Mouse (Mus musculus): ENCODE results near the gene Cyb5d1. TPM values are rescaled to one million over a fixed set of nuclear protein-coding genes. Genes with fewer than 3 reads are reported as not detected.
"Not testable (repeated sequence)": the region's sequence is repeated elsewhere in the genome, so short reads cannot be mapped to it uniquely, and the experiment has no call there.

The Cyb5d1 gene
- polyA plus RNA-seq, 1 experiment from 2014 or later: 51.7 TPM

GRCm38 (mm10) chr11:69398486-69399200, 3.2 kb upstream of the Cyb5d1 start:
- peak overlapping the region; percentile 77 for H3K4me3 ChIP-seq
- H3K36me3 ChIP-seq: peaks cover 53% of the 10 kb centered on the region
- H3K27me3 ChIP-seq (ENCODE audit: insufficient read depth, poor library complexity, severe bottlenecking): peaks cover 32% of the 10 kb centered on the region
- no peaks in the 10 kb centered on the region for H3K9me3 ChIP-seq
- peak overlapping the region; percentile 81 for H3K27ac ChIP-seq
- WGBS: 8% methylated on average over 21 of the region's 21 CpGs
- H3K4me1 ChIP-seq (replicated peaks): peaks cover 70% of the 10 kb centered on the region
- DNase-seq (ENCODE audit: low spot score): no peak

- DNase-seq (ENCODE audit: low spot score): peak; percentile 61
- 5% methylated on average over 16 of the region's 16 CpGs for WGBS
Measured at GRCm38 (mm10) chr11:69398059-69398458, 2.6 kb upstream of the Cyb5d1 start, which contains the start of gene Tmem88. Gene Tmem88, minus strand, starts transcription at chr11:69398234.

GRCm38 (mm10) chr11:69397581-69398057, 2.2 kb upstream of the Cyb5d1 start:
- DNase-seq (ENCODE audit: low spot score): peak; percentile 55
- Histone ChIP-seq H3K27me3 (ENCODE audit: insufficient read depth, poor library complexity, severe bottlenecking) (peaks cover 32% of the 10 kb centered on the region), H3K27ac (peak overlapping the region; percentile 81), H3K9me3 (no peaks in the 10 kb centered on the region), H3K4me1 (replicated peaks) (peaks cover 70% of the 10 kb centered on the region), H3K36me3 (peaks cover 43% of the 10 kb centered on the region), H3K4me3 (peak overlapping the region; percentile 77)
- WGBS: 3% methylated on average over 24 of the region's 24 CpGs

More at GRCm38 (mm10) chr11:69398059-69398458, 2.6 kb upstream of the Cyb5d1 start, which contains the start of gene Tmem88:
- peak within 1 kb of the TSS; percentile 77 for H3K4me3 ChIP-seq
- peaks cover 32% of the 10 kb centered on the region for H3K27me3 ChIP-seq (ENCODE audit: insufficient read depth, poor library complexity, severe bottlenecking)
- peak within 1 kb of the TSS; percentile 99 for H3K27ac ChIP-seq
- no peaks in the 10 kb centered on the region for H3K9me3 ChIP-seq
- H3K36me3 ChIP-seq: peaks cover 47% of the 10 kb centered on the region
- H3K4me1 ChIP-seq (replicated peaks): peaks cover 70% of the 10 kb centered on the region

- Histone ChIP-seq H3K27ac (peak overlapping the region; percentile 99), H3K9me3 (no peaks in the 10 kb centered on the region), H3K27me3 (ENCODE audit: insufficient read depth, poor library complexity, severe bottlenecking) (peaks cover 32% of the 10 kb centered on the region), H3K36me3 (peaks cover 40% of the 10 kb centered on the region), H3K4me3 (peak overlapping the region; percentile 77), H3K4me1 (replicated peaks) (peaks cover 67% of the 10 kb centered on the region)
- DNase-seq (ENCODE audit: low spot score): no peak
- WGBS: 29% methylated on average over 11 of the region's 11 CpGs
Measured at GRCm38 (mm10) chr11:69396772-69397171, 1.3 kb upstream of the Cyb5d1 start.

- H3K4me3 ChIP-seq: peak overlapping the region; percentile 77
- peaks cover 25% of the 10 kb centered on the region for H3K27me3 ChIP-seq (ENCODE audit: insufficient read depth, poor library complexity, severe bottlenecking)
- under 1% methylated on average over 48 of the region's 48 CpGs for WGBS
- peaks cover 57% of the 10 kb centered on the region for H3K4me1 ChIP-seq (replicated peaks)
- no peaks in the 10 kb centered on the region for H3K9me3 ChIP-seq
- peak; percentile 96 for DNase-seq (ENCODE audit: low spot score)
- H3K36me3 ChIP-seq: peaks cover 30% of the 10 kb centered on the region
- H3K27ac ChIP-seq: peak overlapping the region; percentile 99
Measured at GRCm38 (mm10) chr11:69395634-69396373, 373 bp upstream of the Cyb5d1 start.

GRCm38 (mm10) chr11:69394591-69395167, 752 bp downstream of the Cyb5d1 start:
- 3% methylated on average over 31 of the region's 31 CpGs for WGBS
- H3K36me3 ChIP-seq: peaks cover 19% of the 10 kb centered on the region
- peaks cover 13% of the 10 kb centered on the region for H3K27me3 ChIP-seq (ENCODE audit: insufficient read depth, poor library complexity, severe bottlenecking)
- H3K4me1 ChIP-seq (replicated peaks): peaks cover 52% of the 10 kb centered on the region
- peak overlapping the region; percentile 99 for H3K27ac ChIP-seq
- not testable (repeated sequence) for H3K9me3 ChIP-seq
- peak; percentile 46 for DNase-seq (ENCODE audit: low spot score)
- H3K4me3 ChIP-seq: peak overlapping the region; percentile 77

- Histone ChIP-seq H3K4me1 (replicated peaks) (peaks cover 14% of the 10 kb centered on the region), H3K4me3 (no peak overlapping the region), H3K27ac (no peak overlapping the region), H3K36me3 (peaks cover 9% of the 10 kb centered on the region), H3K9me3 (no peaks in the 10 kb centered on the region), H3K27me3 (ENCODE audit: insufficient read depth, poor library complexity, severe bottlenecking) (no peaks in the 10 kb centered on the region)
- DNase-seq (ENCODE audit: low spot score): peak; percentile 52
- WGBS: 51% methylated on average over 10 of the region's 10 CpGs
Measured at GRCm38 (mm10) chr11:69390400-69391034, 4.9 kb downstream of the Cyb5d1 start.

- no peaks in the 10 kb centered on the region for H3K9me3 ChIP-seq
- peaks cover 14% of the 10 kb centered on the region for H3K4me1 ChIP-seq (replicated peaks)
- DNase-seq (ENCODE audit: low spot score): no peak
- no peaks in the 10 kb centered on the region for H3K27me3 ChIP-seq (ENCODE audit: insufficient read depth, poor library complexity, severe bottlenecking)
- H3K4me3 ChIP-seq: no peak overlapping the region
- 69% methylated on average over 14 of the region's 14 CpGs for WGBS
- no peak overlapping the region for H3K27ac ChIP-seq
- H3K36me3 ChIP-seq: peaks cover 9% of the 10 kb centered on the region
Measured at GRCm38 (mm10) chr11:69389531-69390399, 5.7 kb downstream of the Cyb5d1 start.

GRCm38 (mm10) chr11:69388680-69389079, 6.8 kb downstream of the Cyb5d1 start:
- Histone ChIP-seq H3K4me1 (replicated peaks) (peaks cover 6% of the 10 kb centered on the region; the same call in 1 of the 2 replicates), H3K27ac (no peak overlapping the region), H3K4me3 (no peak overlapping the region), H3K36me3 (peaks cover 9% of the 10 kb centered on the region), H3K27me3 (ENCODE audit: insufficient read depth, poor library complexity, severe bottlenecking) (no peaks in the 10 kb centered on the region), H3K9me3 (no peaks in the 10 kb centered on the region)
- no peak for DNase-seq (ENCODE audit: low spot score)
- WGBS: 96% methylated on average over 4 of the region's 4 CpGs

GRCm38 (mm10) chr11:69386758-69387157, 8.7 kb downstream of the Cyb5d1 start:
- H3K36me3 ChIP-seq: 0 out of 2 replicates have a peak, but pooled peaks cover 8% of the 10 kb centered on the region
- H3K4me1 ChIP-seq (replicated peaks): peaks cover 6% of the 10 kb centered on the region; the same call in 1 of the 2 replicates
- no peak for DNase-seq (ENCODE audit: low spot score)
- 80% methylated on average over 7 of the region's 7 CpGs for WGBS
- no peak overlapping the region for H3K4me3 ChIP-seq
- no peaks in the 10 kb centered on the region for H3K27me3 ChIP-seq (ENCODE audit: insufficient read depth, poor library complexity, severe bottlenecking)
- no peak overlapping the region for H3K27ac ChIP-seq
- H3K9me3 ChIP-seq: no peaks in the 10 kb centered on the region

- DNase-seq (ENCODE audit: low spot score): no peak
- Histone ChIP-seq H3K9me3 (no peaks in the 10 kb centered on the region), H3K27me3 (ENCODE audit: insufficient read depth, poor library complexity, severe bottlenecking) (no peaks in the 10 kb centered on the region), H3K4me1 (replicated peaks) (peaks cover 3% of the 10 kb centered on the region; the same call in 1 of the 2 replicates), H3K27ac (no peak overlapping the region), H3K4me3 (no peak overlapping the region), H3K36me3 (peaks cover 13% of the 10 kb centered on the region; the same call in 1 of the 2 replicates)
- 87% methylated on average over 6 of the region's 6 CpGs for WGBS
Measured at GRCm38 (mm10) chr11:69384979-69385378, 10.5 kb downstream of the Cyb5d1 start.

Measured in hindbrain, embryonic 10.5 days (tissue).